Mouse (Mus musculus) midbrain, embryonic 11.5 days (tissue): Measurements from ENCODE around the gene Tnks1bp1. TPM values are rescaled to one million over a fixed set of nuclear protein-coding genes. Genes with fewer than 3 reads are reported as not detected.

ENCODE experiments used
- ATAC-seq: fragments of 200-750 bp; cut with Nextera tagmentation; 2 replicates; pipeline ENCODE4 v1.8.0; 2017; ENCODE audit warnings: moderate TSS enrichment, moderate library complexity; ENCODE audit not compliant: low FRiP score
- DNase-seq: peaks from one replicate; pipeline ENCODE4 v3.0.0; 2015; ENCODE audit warnings: low spot score; ENCODE audit errors: missing footprints
- H3K27ac ChIP-seq: fragments of 300-500 bp; sonication (generic); 2 replicates; pipeline ENCODE4 v1.5.1; 2014; ENCODE audit warnings: low read depth, low read length
- H3K27me3 ChIP-seq: fragments of 300-500 bp; sonication (generic); 2 replicates; pipeline ENCODE4 v1.6.1; 2014; ENCODE audit warnings: mild to moderate bottlenecking, low read length, moderate library complexity, mixed read lengths; ENCODE audit not compliant: control insufficient read depth, insufficient read depth
- H3K36me3 ChIP-seq: fragments of 300-500 bp; sonication (generic); 2 replicates; pipeline ENCODE4 v1.6.1; 2014; ENCODE audit warnings: mild to moderate bottlenecking, low read length, moderate library complexity, mixed read lengths; ENCODE audit not compliant: control insufficient read depth, insufficient read depth
- H3K4me1 ChIP-seq: fragments of 300-500 bp; sonication (generic); 2 replicates; pipeline ENCODE4 v1.6.1; 2014; ENCODE audit warnings: low read length; ENCODE audit not compliant: control insufficient read depth, insufficient read depth
- H3K4me2 ChIP-seq: fragments of 300-500 bp; sonication (generic); 2 replicates; pipeline ENCODE4 v1.6.1; 2014; ENCODE audit warnings: mild to moderate bottlenecking, moderate library complexity
- H3K4me3 ChIP-seq: fragments of 300-500 bp; sonication (generic); 2 replicates; pipeline ENCODE4 v1.5.1; 2014; ENCODE audit warnings: low read depth, low read length
- H3K9ac ChIP-seq: fragments of 300-500 bp; sonication (generic); 2 replicates; pipeline ENCODE4 v1.6.1; 2014; ENCODE audit warnings: low read length
- H3K9me3 ChIP-seq: fragments of 300-500 bp; sonication (generic); 2 replicates; pipeline ENCODE4 v1.6.1; 2016; ENCODE audit warnings: low read length; ENCODE audit not compliant: control insufficient read depth
- WGBS: fragments of 180-500 bp; shearing (Covaris S2); extraction: QIAGEN DNeasy Blood & Tissue Kit; methylation state at CpG from one replicate; pipeline ENCODE4 v1.1.7; 2014; 5-methylcytosine and 5-hydroxymethylcytosine counted together
- polyA plus RNA-seq: library from polyadenylated mRNA; unstranded; fragments of >200 nt; fragmentation: Nextera tagmentation; extraction: Ambion mirVana; gene quantifications from 2 replicates; pipeline ENCODE4 v1.2.1, GENCODE M21; 2014

Tnks1bp1 gene
- polyA plus RNA-seq, 1 experiment from 2014 or later, result 8.1 TPM

GRCm38 (mm10) chr2:85066937-85067336 is 19.1 kb downstream of the Tnks1bp1 start:
- Histone ChIP-seq H3K36me3 (peaks cover 7% of the 10 kb centered on the region; the same call in 1 of the 2 replicates), H3K4me1 (no peaks in the 10 kb centered on the region), H3K9ac (no peak overlapping the region), H3K27ac (no peak overlapping the region), H3K4me3 (no peak overlapping the region), H3K27me3 (no peaks in the 10 kb centered on the region), H3K9me3 (no peaks in the 10 kb centered on the region), H3K4me2 (no peak overlapping the region)
- DNase-seq (no peak), ATAC-seq (no peak)
- WGBS, result 97% methylated on average over 5 of the region's 5 CpGs

- ATAC-seq (no peak), DNase-seq (no peak)
- Histone ChIP-seq H3K9ac (no peak overlapping the region), H3K36me3 (peaks cover 7% of the 10 kb centered on the region), H3K4me1 (no peaks in the 10 kb centered on the region), H3K27ac (no peak overlapping the region), H3K9me3 (no peaks in the 10 kb centered on the region), H3K4me3 (no peak overlapping the region), H3K27me3 (no peaks in the 10 kb centered on the region), H3K4me2 (no peak overlapping the region)
- WGBS, result 90% methylated on average over 10 of the region's 10 CpGs
Observed at GRCm38 (mm10) chr2:85067903-85068625, 20.2 kb downstream of the Tnks1bp1 start.

DNA sequence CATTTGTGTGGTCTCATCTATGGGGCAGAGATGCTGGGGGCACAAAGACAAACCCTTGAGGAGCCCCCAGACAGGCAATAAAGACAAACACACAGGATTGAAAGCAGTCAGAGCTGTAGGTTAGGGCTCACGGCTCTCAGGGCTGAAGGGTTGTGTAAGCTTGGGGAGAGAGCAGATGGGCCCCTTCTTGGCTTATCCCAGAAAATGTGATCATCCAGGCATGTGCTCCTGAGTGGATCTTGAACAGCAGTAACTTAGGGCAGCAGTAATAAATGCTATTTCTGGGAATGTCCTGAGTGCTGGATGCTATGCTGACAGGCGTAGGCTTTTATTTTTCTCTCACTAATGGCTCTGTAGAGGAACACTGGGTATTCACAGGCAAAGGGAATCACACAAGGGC is 20.8 kb downstream of the Tnks1bp1 start:
- Histone ChIP-seq H3K4me2 (no peak overlapping the region), H3K4me1 (no peaks in the 10 kb centered on the region), H3K27me3 (no peaks in the 10 kb centered on the region), H3K9me3 (no peaks in the 10 kb centered on the region), H3K4me3 (no peak overlapping the region), H3K36me3 (peaks cover 4% of the 10 kb centered on the region), H3K27ac (no peak overlapping the region), H3K9ac (no peak overlapping the region)
- ATAC-seq (no peak), DNase-seq (no peak)
- WGBS, result 93% methylated on average over 2 of the region's 2 CpGs

- WGBS, result 72% methylated on average over 15 of the region's 15 CpGs
- Histone ChIP-seq H3K4me3 (no peak overlapping the region), H3K36me3 (peaks cover 2% of the 10 kb centered on the region; the same call in 1 of the 2 replicates), H3K4me1 (no peaks in the 10 kb centered on the region), H3K4me2 (no peak overlapping the region), H3K27ac (no peak overlapping the region), H3K9me3 (no peaks in the 10 kb centered on the region), H3K27me3 (no peaks in the 10 kb centered on the region), H3K9ac (no peak overlapping the region)
- DNase-seq (no peak), ATAC-seq (no peak)
Observed at GRCm38 (mm10) chr2:85070086-85070485, 22.3 kb downstream of the Tnks1bp1 start.

DNA sequence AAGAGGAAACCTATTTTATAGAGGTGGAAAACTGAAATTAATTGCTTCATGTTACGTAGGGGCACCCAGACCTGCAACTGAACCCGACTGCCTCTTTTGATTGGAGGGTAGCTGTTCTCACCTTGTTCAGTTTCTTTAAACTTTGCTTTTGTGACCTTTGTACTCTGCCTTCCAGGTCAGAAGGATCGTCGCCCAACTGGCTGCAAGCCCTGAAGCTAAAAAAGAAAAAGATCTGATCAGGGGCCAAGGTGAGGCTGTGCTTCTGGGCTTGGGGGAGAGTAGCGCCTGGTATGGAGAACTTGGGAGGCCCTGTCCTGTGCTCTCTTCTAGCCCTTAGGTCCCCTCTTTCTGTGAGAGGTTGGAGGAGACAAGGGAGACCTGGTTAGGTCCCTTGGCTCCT is 24.1 kb downstream of the Tnks1bp1 start:
- H3K4me2 ChIP-seq, result no peak overlapping the region
- DNase-seq (no peak), ATAC-seq (no peak)
- H3K27ac ChIP-seq, result no peak overlapping the region
- no peaks in the 10 kb centered on the region for H3K4me1 ChIP-seq
- H3K27me3 ChIP-seq, result no peaks in the 10 kb centered on the region
- H3K36me3 ChIP-seq, result peaks cover 2% of the 10 kb centered on the region; the same call in 1 of the 2 replicates
- no peak overlapping the region for H3K4me3 ChIP-seq
- no peak overlapping the region for H3K9ac ChIP-seq
- 87% methylated on average over 5 of the region's 5 CpGs for WGBS
- no peaks in the 10 kb centered on the region for H3K9me3 ChIP-seq

GRCm38 (mm10) chr2:85073751-85074150 is 25.9 kb downstream of the Tnks1bp1 start:
- Histone ChIP-seq H3K4me2 (no peak overlapping the region), H3K4me3 (no peak overlapping the region)
- DNase-seq, result no peak

DNA sequence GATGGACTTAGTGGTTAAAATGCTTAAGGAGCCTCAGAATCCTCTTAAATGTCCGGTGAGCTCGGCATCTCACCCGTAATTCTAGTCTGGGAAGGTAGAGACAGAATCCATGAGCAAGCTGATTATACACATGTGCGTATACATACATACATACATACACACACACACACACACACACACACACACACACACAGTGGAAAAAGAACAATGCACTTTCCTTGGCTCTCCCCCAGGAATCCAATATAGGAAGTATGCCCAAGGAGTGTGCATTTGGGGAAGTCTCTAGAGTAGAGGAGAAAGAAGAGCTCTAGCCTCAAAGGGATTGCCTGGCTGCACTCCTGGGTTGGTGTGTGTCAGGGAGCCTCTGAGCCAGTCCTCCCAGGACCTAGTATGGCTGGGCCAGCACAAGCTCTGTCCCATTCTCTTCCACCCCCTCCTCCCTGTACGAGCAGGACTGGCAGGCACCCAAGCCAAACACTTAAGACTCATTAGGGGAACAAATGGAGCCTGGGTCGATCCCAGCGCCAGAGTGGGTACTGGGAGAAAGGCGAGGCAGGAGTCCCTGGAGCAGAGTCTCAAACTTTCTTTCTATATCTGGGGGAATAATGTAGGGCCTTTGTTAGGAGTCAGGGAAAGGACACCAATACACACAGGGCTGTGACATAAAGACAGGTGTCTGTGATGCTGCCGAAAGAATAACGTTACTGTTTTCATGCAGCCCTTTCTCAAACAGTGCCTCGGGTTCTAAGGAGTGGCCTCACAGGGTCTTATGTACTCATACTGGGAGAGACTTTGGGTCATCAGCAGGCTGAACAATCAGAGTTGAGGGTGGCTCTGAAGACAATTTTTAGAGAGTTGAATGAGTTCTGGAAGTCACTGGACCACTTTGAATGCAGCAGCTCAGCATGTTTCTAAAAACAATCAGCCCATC is 41.2 kb downstream of the Tnks1bp1 start:
- Histone ChIP-seq H3K4me3 (no peak overlapping the region), H3K4me1 (no peaks in the 10 kb centered on the region), H3K27me3 (no peaks in the 10 kb centered on the region), H3K4me2 (no peak overlapping the region), H3K9me3 (no peaks in the 10 kb centered on the region), H3K27ac (no peak overlapping the region), H3K9ac (no peak overlapping the region), H3K36me3 (no peaks in the 10 kb centered on the region)
- no peak for ATAC-seq
- DNase-seq, result no peak
- 57% methylated on average over 11 of the region's 11 CpGs for WGBS

More at GRCm38 (mm10) chr2:85073751-85074150, 25.9 kb downstream of the Tnks1bp1 start:
- no peaks in the 10 kb centered on the region for H3K27me3 ChIP-seq
- ATAC-seq, result no peak
- H3K4me1 ChIP-seq, result no peaks in the 10 kb centered on the region
- no peak overlapping the region for H3K27ac ChIP-seq
- WGBS, result 88% methylated on average over 5 of the region's 5 CpGs
- H3K9ac ChIP-seq, result no peak overlapping the region
- no peaks in the 10 kb centered on the region for H3K9me3 ChIP-seq
- H3K36me3 ChIP-seq, result peaks cover 2% of the 10 kb centered on the region; the same call in 1 of the 2 replicates

GRCm38 (mm10) chr2:85091325-85091724 is 43.5 kb downstream of the Tnks1bp1 start:
- Histone ChIP-seq H3K4me3 (no peak overlapping the region), H3K4me1 (no peaks in the 10 kb centered on the region), H3K9ac (no peak overlapping the region), H3K27me3 (no peaks in the 10 kb centered on the region), H3K9me3 (no peaks in the 10 kb centered on the region), H3K27ac (no peak overlapping the region), H3K36me3 (no peaks in the 10 kb centered on the region), H3K4me2 (no peak overlapping the region)
- ATAC-seq (no peak), DNase-seq (no peak)
- 98% methylated on average over 4 of the region's 4 CpGs for WGBS

- Histone ChIP-seq H3K4me3 (no peak overlapping the region), H3K4me2 (no peak overlapping the region), H3K9ac (no peak overlapping the region), H3K4me1 (no peaks in the 10 kb centered on the region), H3K9me3 (no peaks in the 10 kb centered on the region), H3K27ac (no peak overlapping the region), H3K36me3 (no peaks in the 10 kb centered on the region), H3K27me3 (no peaks in the 10 kb centered on the region)
- DNase-seq, result no peak
- 100% methylated on average over 1 of the region's 1 CpGs for WGBS
- ATAC-seq, result no peak
Observed at GRCm38 (mm10) chr2:85093376-85093775, 45.6 kb downstream of the Tnks1bp1 start.
